Mouse (Mus musculus): ENCODE results near the gene Gm21988. TPM values are rescaled to one million over a fixed set of nuclear protein-coding genes. Genes with fewer than 3 reads are reported as not detected.
A peak's percentile ranks its signal among the peaks of the same experiment; 100 is the strongest.

The Gm21988 gene
- total RNA-seq, 1 experiment: 2.4 TPM

DNA sequence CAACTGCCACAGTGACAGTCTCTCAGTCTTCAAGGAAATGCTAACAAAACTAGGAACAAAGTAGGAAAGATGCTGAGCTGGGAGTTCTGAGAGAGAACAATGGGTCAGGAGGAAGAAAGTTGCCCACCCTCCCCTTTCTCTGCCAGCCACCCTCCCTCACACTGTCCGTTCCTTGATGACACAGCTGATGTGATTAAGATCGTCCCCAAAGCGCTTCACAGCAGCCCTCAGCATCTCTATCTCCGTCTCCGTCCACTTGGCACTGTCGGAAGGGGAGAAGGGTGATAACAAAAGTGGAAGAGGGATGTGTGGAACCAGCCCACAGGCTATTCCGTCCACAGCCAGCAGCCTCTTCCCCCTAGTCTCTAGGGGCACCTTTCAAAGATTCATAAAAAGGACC, 2.9 kb downstream of the Gm21988 start:
- DNase-seq (ENCODE audit: low read depth, low spot score): no peak
- no peak overlapping the region for H3K27ac ChIP-seq (ENCODE audit: insufficient read depth, low read depth, low read length, poor library complexity, severe bottlenecking)
- in situ Hi-C loops (cut with MboI; ENCODE audit: low sequenced_read_pairs in 2 of 2, unreplicated experiment in 2 of 2): no loop called here
- peaks cover 17% of the 10 kb centered on the region for H3K36me3 ChIP-seq (ENCODE audit: control insufficient read depth, insufficient read depth, low read length, poor library complexity, severe bottlenecking)
- H3K4me1 ChIP-seq (ENCODE audit: control insufficient read depth in 2 of 2, insufficient read depth in 2 of 2, low read length in 2 of 2, poor library complexity in 1 of 2): peaks cover 11 to 25% of the 10 kb centered on the region in 2 experiments; a peak in 3 of 4 replicates
- peak overlapping the region in 1 of 2 experiments; percentile 86; a peak in 3 of 4 replicates for H3K4me3 ChIP-seq (ENCODE audit: insufficient read depth in 1 of 2, low read depth in 1 of 2, low read length in 2 of 2, poor library complexity in 1 of 2, severe bottlenecking in 1 of 2)
- peak overlapping the region; percentile 45; the same call in 1 of the 2 replicates for H3K9ac ChIP-seq (ENCODE audit: insufficient read depth, low read depth, low read length, poor library complexity, severe bottlenecking)
- no peaks in the 10 kb centered on the region for H3K9me3 ChIP-seq (ENCODE audit: control insufficient read depth, insufficient read depth, low read depth, low read length)
- TF ChIP-seq ZNF384 (IDR thresholded peaks at IDR 0.05; ENCODE audit: low read depth, low read length): no peak
- no peak for TF ChIP-seq HCFC1 (IDR thresholded peaks at IDR 0.05; ENCODE audit: borderline replicate concordance, insufficient read depth, low read length)
- no peak for TF ChIP-seq CHD2 (IDR thresholded peaks at IDR 0.05; ENCODE audit: low read depth, low read length)
- TF ChIP-seq MAFK (IDR thresholded peaks at IDR 0.05; ENCODE audit: insufficient read depth, low read depth, low read length): no peak
- no peak for TF ChIP-seq ZC3H11A (IDR thresholded peaks at IDR 0.05; ENCODE audit: borderline replicate concordance, low read depth, low read length)

DNA sequence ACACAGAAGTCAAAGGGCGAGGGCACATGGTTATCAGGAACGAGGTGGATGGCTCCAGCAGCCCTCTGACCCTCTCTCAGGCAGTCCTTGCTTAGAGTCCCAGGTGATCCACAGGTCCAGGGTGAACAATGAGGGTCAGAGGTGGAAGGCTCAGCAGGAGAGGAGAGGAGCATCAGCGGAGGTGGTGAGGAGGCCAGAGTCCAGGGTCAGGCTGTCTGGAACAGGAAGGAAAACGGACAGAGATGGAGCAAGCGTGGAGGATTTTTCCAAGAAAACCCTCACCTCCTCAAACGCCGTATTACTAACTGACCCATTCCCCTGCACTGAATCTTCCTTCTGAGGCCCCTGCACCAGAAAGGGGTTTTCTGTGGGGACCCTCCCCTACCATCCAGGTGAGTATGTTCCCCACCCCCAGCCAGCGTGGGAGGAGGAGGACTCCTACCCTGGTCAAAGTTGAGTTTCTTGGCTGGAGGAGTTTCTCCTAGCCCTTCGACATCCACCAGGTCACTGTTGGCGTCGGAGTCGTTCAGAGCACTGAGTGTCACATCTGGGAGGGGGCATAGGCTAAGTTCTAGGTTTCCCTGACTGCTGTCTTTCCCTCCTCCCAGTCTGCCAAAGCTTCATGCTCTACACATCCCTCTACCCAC, 4.3 kb downstream of the Gm21988 start:
- Histone ChIP-seq H3K4me1 (ENCODE audit: control insufficient read depth in 2 of 2, insufficient read depth in 2 of 2, low read length in 2 of 2, poor library complexity in 1 of 2) (peaks cover 14 to 25% of the 10 kb centered on the region in 2 experiments), H3K27ac (ENCODE audit: insufficient read depth, low read depth, low read length, poor library complexity, severe bottlenecking) (no peak overlapping the region), H3K36me3 (ENCODE audit: control insufficient read depth, insufficient read depth, low read length, poor library complexity, severe bottlenecking) (peaks cover 17% of the 10 kb centered on the region), H3K9ac (ENCODE audit: insufficient read depth, low read depth, low read length, poor library complexity, severe bottlenecking) (0 out of 2 replicates have a peak overlapping the region, but pooled peaks have one; percentile 13), H3K4me3 (ENCODE audit: insufficient read depth in 1 of 2, low read depth in 1 of 2, low read length in 2 of 2, poor library complexity in 1 of 2, severe bottlenecking in 1 of 2) (no peak overlapping the region), H3K9me3 (ENCODE audit: control insufficient read depth, insufficient read depth, low read depth, low read length) (no peaks in the 10 kb centered on the region)
- no peak for TF ChIP-seq CHD2 (IDR thresholded peaks at IDR 0.05; ENCODE audit: low read depth, low read length)
- TF ChIP-seq MAFK (IDR thresholded peaks at IDR 0.05; ENCODE audit: insufficient read depth, low read depth, low read length): no peak
- no peak for TF ChIP-seq HCFC1 (IDR thresholded peaks at IDR 0.05; ENCODE audit: borderline replicate concordance, insufficient read depth, low read length)
- no peak for TF ChIP-seq ZC3H11A (IDR thresholded peaks at IDR 0.05; ENCODE audit: borderline replicate concordance, low read depth, low read length)
- no peak for TF ChIP-seq ZNF384 (IDR thresholded peaks at IDR 0.05; ENCODE audit: low read depth, low read length)
- in situ Hi-C loops (cut with MboI; ENCODE audit: low sequenced_read_pairs in 2 of 2, unreplicated experiment in 2 of 2): no loop called here
- DNase-seq (ENCODE audit: low read depth, low spot score): no peak

DNA sequence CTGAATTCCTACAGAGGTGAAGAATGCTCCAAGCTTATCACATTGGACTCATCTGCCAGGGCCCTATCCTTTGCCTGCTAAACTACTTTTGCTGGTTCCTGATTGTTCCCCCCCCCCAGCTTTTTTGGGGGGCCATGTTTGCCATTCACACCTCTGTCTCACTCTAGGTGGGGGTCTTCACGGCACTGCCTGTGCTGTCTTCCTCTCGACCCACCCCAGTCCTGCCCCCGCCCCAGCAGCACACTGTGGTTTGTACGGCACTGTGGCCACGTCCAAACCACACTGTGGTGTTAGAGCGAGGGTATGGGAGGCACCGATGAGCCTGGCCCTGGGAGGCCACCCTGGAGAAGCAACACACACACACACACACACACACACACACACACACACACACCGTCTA, 5.1 kb downstream of the Gm21988 start:
- peaks cover 17% of the 10 kb centered on the region for H3K36me3 ChIP-seq (ENCODE audit: control insufficient read depth, insufficient read depth, low read length, poor library complexity, severe bottlenecking)
- peak overlapping the region; percentile 71; the same call in 1 of the 2 replicates for H3K27ac ChIP-seq (ENCODE audit: insufficient read depth, low read depth, low read length, poor library complexity, severe bottlenecking)
- no peaks in the 10 kb centered on the region for H3K9me3 ChIP-seq (ENCODE audit: control insufficient read depth, insufficient read depth, low read depth, low read length)
- peaks cover 17 to 26% of the 10 kb centered on the region in 2 experiments for H3K4me1 ChIP-seq (ENCODE audit: control insufficient read depth in 2 of 2, insufficient read depth in 2 of 2, low read length in 2 of 2, poor library complexity in 1 of 2)
- in situ Hi-C loops (cut with MboI; ENCODE audit: low sequenced_read_pairs in 2 of 2, unreplicated experiment in 2 of 2): no loop called here
- H3K4me3 ChIP-seq (ENCODE audit: insufficient read depth in 1 of 2, low read depth in 1 of 2, low read length in 2 of 2, poor library complexity in 1 of 2, severe bottlenecking in 1 of 2): no peak overlapping the region
- TF ChIP-seq ZNF384 (IDR thresholded peaks at IDR 0.05; ENCODE audit: low read depth, low read length) (no peak), MAFK (IDR thresholded peaks at IDR 0.05; ENCODE audit: insufficient read depth, low read depth, low read length) (no peak), CHD2 (IDR thresholded peaks at IDR 0.05; ENCODE audit: low read depth, low read length) (no peak), HCFC1 (IDR thresholded peaks at IDR 0.05; ENCODE audit: borderline replicate concordance, insufficient read depth, low read length) (no peak), ZC3H11A (IDR thresholded peaks at IDR 0.05; ENCODE audit: borderline replicate concordance, low read depth, low read length) (no peak)
- DNase-seq (ENCODE audit: low read depth, low spot score): no peak
- H3K9ac ChIP-seq (ENCODE audit: insufficient read depth, low read depth, low read length, poor library complexity, severe bottlenecking): peak overlapping the region; percentile 64; the same call in 1 of the 2 replicates

DNA sequence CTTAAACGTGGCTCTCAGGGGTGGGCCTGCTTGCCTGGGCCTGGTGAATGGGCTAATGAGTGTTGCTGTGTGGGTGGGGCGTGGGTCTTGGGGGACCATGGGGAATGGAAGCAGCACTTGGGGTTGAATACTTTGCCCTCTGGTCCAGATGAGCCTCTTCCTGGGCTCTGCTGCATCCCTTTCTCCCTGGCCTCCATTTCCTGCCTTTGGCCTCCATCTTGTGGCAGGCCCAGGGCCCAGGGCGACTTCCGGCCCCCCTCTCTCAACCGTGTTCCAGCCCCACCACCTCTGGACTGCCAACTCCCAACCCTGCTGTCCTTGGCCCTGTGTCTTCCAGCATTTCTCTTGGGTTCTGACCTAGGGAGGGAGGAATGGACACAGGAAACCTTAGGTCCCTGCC, 5.6 kb downstream of the Gm21988 start:
- H3K4me1 ChIP-seq (ENCODE audit: control insufficient read depth in 2 of 2, insufficient read depth in 2 of 2, low read length in 2 of 2, poor library complexity in 1 of 2): peaks cover 17 to 26% of the 10 kb centered on the region in 2 experiments
- peak overlapping the region in 1 of 2 experiments; percentile 30; a peak in 1 of 4 replicates for H3K4me3 ChIP-seq (ENCODE audit: insufficient read depth in 1 of 2, low read depth in 1 of 2, low read length in 2 of 2, poor library complexity in 1 of 2, severe bottlenecking in 1 of 2)
- no peaks in the 10 kb centered on the region for H3K9me3 ChIP-seq (ENCODE audit: control insufficient read depth, insufficient read depth, low read depth, low read length)
- no peak for DNase-seq (ENCODE audit: low read depth, low spot score)
- peaks cover 17% of the 10 kb centered on the region for H3K36me3 ChIP-seq (ENCODE audit: control insufficient read depth, insufficient read depth, low read length, poor library complexity, severe bottlenecking)
- in situ Hi-C loops (cut with MboI; ENCODE audit: low sequenced_read_pairs in 2 of 2, unreplicated experiment in 2 of 2): no loop called here
- peak overlapping the region; percentile 71; the same call in 1 of the 2 replicates for H3K27ac ChIP-seq (ENCODE audit: insufficient read depth, low read depth, low read length, poor library complexity, severe bottlenecking)
- TF ChIP-seq CHD2 (IDR thresholded peaks at IDR 0.05; ENCODE audit: low read depth, low read length) (no peak), HCFC1 (IDR thresholded peaks at IDR 0.05; ENCODE audit: borderline replicate concordance, insufficient read depth, low read length) (no peak), ZNF384 (IDR thresholded peaks at IDR 0.05; ENCODE audit: low read depth, low read length) (no peak), ZC3H11A (IDR thresholded peaks at IDR 0.05; ENCODE audit: borderline replicate concordance, low read depth, low read length) (peak; percentile 40; the same call in 1 of the 2 replicates), MAFK (IDR thresholded peaks at IDR 0.05; ENCODE audit: insufficient read depth, low read depth, low read length) (no peak)
- peak overlapping the region; percentile 64 for H3K9ac ChIP-seq (ENCODE audit: insufficient read depth, low read depth, low read length, poor library complexity, severe bottlenecking)
